Mouse (Mus musculus) CH12.LX (cell line): ENCODE results near the gene Tmem50b.

ENCODE experiments used
- BHLHE40 ChIP-seq: IDR thresholded peaks from 2 replicates; pipeline ENCODE4 v1.6.1; 2011; ENCODE audit warnings: mild to moderate bottlenecking, low read depth, low read length, improper control_type of control experiment
- CHD2 ChIP-seq: IDR thresholded peaks from 2 replicates; pipeline ENCODE4 v1.6.1; 2011; ENCODE audit warnings: low read length, improper control_type of control experiment
- CTCF ChIP-seq, 2 experiments: IDR thresholded peaks in 1 of 2; conservative IDR thresholded peaks in 1 of 2; 2 replicates each; pipeline ENCODE4 v1.5.1; 2011 to 2012; ENCODE audit warnings: low read depth in 2 of 2, low read length in 2 of 2, improper control_type of control experiment in 1 of 2, inconsistent platforms in 1 of 2, mild to moderate bottlenecking in 1 of 2, moderate library complexity in 1 of 2
- ELF1 ChIP-seq: IDR thresholded peaks from 2 replicates; pipeline ENCODE4 v1.6.1; 2014; ENCODE audit warnings: low read depth, mild to moderate bottlenecking, inconsistent platforms, low read length, improper control_type of control experiment
- EP300 ChIP-seq: IDR thresholded peaks from 2 replicates; pipeline ENCODE4 v1.6.1; 2011; ENCODE audit warnings: low read length, improper control_type of control experiment
- MAX ChIP-seq: IDR thresholded peaks from 2 replicates; pipeline ENCODE4 v1.6.1; 2011; ENCODE audit warnings: low read length, improper control_type of control experiment
- NELFE ChIP-seq: IDR thresholded peaks from 2 replicates; pipeline ENCODE4 v1.6.1; 2011; ENCODE audit warnings: low read depth, low read length, improper control_type of control experiment
- POLR2A ChIP-seq: IDR thresholded peaks from 2 replicates; pipeline ENCODE4 v1.6.1; 2011; ENCODE audit warnings: low read depth, mild to moderate bottlenecking, improper control_type of control experiment, low read length
- TBP ChIP-seq: conservative IDR thresholded peaks from 2 replicates; pipeline ENCODE4 v1.6.1; 2011; ENCODE audit warnings: low read depth, low read length, improper control_type of control experiment
- USF2 ChIP-seq: conservative IDR thresholded peaks from 2 replicates; pipeline ENCODE4 v1.6.1; 2011; ENCODE audit warnings: low read depth, low read length, improper control_type of control experiment
- ZKSCAN1 ChIP-seq: IDR thresholded peaks from 2 replicates; pipeline ENCODE4 v1.6.1; 2012; ENCODE audit warnings: low read depth, inconsistent platforms, low read length, improper control_type of control experiment, borderline replicate concordance
- ZNF384 ChIP-seq: IDR thresholded peaks from 2 replicates; pipeline ENCODE4 v1.6.1; 2012; ENCODE audit warnings: low read depth, low read length, improper control_type of control experiment, inconsistent platforms

GRCm38 (mm10) chr16:91557214-91557613 is 40.4 kb downstream of the Tmem50b start:
- no peak for TF ChIP-seq TBP
- TF ChIP-seq CTCF (conservative IDR thresholded peaks at IDR 0.05 in 1 of 2, IDR thresholded peaks at IDR 0.05 in 1 of 2; ENCODE audit: low read depth in 2 of 2, low read length in 2 of 2) = no peak
- TF ChIP-seq CHD2 = no peak
- TF ChIP-seq POLR2A = no peak
- no peak for TF ChIP-seq ELF1
- no peak for TF ChIP-seq MAX
- TF ChIP-seq ZKSCAN1 = no peak
- TF ChIP-seq NELFE = no peak
- no peak for TF ChIP-seq EP300
- no peak for TF ChIP-seq BHLHE40
- no peak for TF ChIP-seq ZNF384
- no peak for TF ChIP-seq USF2
